Mouse (Mus musculus) cerebellum, postnatal 4 days (tissue): ENCODE results near the gene Prkar1a.
A peak's percentile ranks its signal among the peaks of the same experiment; 100 is the strongest.

Experiments used
- DNase-seq, 2 experiments: peaks; one replicate each; pipeline ENCODE4 v3.0.0; 2022; ENCODE audit warnings: low spot score in 2 of 2, mixed read lengths in 1 of 2

Prkar1a gene

DNA sequence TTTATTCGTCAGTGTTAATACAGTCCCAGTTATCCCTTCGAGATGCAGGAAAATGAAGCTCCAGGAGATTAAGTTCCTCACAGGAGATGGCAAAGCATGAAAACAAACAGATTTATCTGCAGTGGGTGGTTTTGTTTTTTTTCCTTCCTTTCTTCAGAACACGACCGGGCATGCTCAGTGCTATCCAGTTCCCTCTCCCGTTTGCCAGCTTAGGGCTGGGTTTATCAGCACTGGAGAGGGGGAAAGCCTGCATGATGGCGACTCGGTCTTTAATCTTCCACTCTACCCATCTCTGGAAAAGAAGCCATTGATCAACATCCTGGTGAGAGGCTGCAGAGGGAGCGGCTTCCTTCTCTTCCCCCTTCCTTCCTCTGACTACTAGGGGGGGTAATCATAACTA is at the start of gene Prkar1a:
Gene Prkar1a, plus strand, starts transcription at position 200 of the 400 bp plus-strand sequence.
- DNase-seq: no peak

DNA sequence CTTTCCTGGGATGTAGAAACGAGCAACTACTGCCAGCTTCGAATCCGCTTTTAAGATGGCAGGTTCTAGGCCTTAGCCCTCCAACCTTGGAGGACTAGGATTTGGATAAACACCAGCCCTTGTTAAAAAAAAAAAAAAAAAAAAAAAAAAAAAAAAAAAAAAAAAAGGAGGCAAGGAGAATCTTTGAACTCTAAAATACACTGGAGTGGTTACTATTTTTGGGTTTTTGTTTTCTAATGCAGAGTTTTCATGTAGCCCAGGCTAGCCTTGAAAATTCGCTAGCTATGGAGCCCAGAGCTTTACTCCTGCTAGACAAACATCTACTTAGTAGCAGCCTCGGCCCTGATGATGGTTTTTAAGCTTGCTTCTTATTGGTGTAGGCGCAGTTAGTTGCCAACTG is 41.6 kb upstream of the Prkar1a start:
- DNase-seq: no peak

DNA sequence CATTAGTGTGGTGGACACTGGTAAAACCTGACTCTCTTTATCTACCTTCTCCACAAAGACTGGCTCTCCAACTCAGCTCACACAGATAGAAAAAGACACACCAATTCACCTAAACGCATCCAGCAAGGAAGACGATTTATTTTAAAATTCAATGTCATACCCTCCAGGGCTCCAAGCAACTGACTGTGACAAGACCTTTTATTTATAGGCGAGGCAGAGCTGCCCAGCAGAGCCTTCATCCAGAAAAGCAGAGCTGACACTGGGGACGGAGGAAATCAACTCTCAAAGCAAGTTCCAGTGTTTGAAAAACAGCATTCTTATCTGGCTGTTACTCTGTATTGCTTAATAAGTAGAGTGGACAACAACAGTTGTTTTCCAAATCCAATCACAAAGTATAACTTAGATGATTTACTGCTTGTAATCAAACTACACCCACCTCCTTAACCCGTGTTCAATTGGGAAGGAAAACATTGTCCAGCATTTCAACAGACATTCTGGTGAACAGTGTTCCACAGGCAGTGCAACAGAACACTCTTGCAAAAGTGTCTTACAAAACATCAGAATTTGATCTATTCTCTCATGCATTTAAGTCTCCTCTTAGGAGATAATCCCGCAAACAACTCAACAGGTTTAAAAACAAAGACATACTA is 40.1 kb upstream of the Prkar1a start:
- DNase-seq: no peak

DNA sequence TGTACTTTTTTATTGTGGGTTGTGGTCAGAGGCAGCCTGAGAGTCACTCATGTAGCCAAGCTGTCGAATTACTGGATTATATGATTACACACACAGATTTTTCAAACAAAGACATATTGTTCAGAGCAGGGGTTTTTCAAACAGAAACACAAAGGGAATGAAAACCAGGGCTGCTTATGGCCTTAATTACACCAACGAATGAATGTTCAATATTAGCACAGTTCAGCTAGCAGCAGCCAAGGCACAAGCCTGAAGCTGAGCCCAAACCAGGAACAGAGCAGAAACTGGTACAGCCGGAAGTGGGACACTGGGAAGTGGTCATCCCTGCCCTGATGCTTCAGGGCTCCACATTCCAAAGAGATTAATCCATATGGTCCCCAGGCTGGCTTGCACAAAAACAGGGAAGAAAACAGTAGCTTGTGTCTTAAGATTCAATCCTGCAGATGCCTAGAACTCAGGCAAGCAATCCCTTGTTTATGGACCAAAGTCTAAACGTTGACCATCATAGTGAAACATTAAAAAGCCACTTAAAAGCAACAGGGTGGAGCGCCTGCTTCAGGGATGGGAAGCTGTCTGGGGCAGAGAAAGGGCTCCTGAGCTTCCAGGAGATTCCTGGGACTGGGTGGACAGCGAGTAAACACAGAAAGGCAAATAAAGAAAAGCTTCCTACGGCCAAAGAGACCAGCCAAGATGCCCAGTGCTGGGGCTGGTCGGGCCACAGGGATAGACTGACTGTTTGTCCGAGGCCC is 39.0 kb upstream of the Prkar1a start:
- DNase-seq: no peak

DNA sequence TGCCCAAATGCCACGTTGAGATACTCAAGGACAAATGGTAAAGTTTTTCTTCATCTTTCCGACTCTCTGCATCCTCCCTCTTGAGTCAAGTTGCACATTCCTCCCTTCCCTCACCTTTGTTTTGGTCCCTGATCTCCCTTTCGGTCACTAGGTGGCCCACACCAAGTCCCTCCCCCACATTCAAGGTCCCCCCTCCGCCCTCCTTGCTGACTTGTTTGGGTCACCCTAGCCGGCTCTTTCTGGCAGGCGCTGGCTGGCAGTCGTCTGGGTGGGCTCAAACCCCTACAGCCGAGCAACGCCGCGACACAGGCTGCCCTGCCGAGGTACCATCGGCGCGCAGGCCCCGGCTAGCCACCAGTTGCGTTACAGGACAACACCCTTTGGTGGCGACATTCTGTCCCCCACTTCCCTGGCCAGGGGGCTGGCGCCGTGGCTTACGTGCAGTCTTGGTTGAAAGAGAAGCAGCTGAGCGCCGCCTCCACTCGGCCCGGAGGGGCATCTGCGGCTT is 38.4 kb upstream of the Prkar1a start:
- DNase-seq: no peak

DNA sequence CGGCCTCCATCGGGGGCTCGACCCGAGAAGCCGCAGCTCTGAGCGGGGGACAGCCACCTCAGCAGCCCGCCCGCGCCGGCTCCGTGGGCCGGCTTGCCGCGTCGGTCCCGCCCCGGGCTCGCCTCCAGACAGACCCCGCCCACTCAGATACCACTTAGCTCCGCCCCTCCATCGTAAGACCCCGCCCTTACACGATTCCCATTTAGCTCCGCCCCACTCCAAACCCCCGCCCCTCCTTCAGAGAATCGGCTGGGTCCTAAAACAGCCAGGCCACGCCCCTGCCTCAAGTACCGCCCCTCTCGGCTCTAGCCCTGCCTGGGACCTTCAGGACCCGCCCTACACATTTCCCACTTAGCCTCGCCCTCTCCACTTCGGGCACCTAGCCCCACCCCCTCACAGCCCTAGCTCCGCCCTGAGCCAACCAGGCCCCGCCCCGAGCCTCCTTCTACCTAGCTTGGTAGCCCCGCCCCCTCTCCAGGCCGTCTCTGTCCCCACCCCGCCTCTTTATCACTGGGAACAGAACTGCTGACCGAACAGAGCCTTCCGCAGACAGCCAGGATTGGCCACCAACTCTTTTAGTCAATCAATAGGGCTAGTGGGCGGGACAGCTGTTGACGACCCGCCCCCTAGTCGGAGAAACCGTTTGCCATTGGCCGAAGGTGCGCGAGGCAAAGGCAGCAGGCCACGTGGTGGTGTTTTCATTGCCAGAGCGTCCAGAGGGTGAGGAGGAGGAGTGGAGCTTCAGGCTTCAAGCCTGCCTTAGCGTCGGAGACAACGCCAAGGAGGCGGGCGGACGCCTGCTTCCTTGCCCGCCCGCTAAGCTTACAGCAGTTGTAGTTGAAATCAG is 37.7 kb upstream of the Prkar1a start, which contains the start of gene Wipi1:
Gene Wipi1, minus strand, starts transcription at position 665 of the 847 bp plus-strand sequence.
- peak; percentile 91 to 97 for DNase-seq

DNA sequence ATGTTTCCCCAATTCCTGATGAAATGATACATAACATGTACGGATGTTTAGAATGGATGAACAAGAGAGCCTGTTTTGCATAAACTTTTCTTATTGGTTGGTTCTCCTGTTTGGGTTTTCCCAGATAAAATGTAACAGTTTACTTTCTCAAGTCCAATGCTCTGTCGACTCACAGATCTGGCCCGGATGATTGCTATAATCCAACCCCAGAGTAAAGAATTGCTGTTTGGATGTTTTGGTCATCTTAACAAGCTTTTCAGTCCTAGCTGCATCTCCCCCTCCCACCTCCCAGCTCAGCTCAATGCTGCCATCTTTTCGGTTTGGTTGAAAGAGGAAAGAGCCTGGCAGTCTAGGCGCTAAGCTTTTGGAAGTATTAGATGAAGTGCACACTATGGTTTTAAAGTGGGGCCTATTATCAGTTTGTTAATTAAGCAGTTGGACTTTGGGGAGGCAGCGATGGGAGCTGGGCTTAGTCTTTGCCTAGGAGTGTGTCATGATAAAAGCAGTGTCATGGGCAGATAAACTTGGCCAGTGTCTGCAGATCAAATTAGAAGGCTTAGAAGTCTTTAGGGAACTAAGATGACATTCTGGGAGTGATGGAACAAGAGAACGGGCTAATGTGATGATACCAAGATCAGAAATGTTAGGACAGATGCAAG is 36.2 kb upstream of the Prkar1a start:
- no peak for DNase-seq

DNA sequence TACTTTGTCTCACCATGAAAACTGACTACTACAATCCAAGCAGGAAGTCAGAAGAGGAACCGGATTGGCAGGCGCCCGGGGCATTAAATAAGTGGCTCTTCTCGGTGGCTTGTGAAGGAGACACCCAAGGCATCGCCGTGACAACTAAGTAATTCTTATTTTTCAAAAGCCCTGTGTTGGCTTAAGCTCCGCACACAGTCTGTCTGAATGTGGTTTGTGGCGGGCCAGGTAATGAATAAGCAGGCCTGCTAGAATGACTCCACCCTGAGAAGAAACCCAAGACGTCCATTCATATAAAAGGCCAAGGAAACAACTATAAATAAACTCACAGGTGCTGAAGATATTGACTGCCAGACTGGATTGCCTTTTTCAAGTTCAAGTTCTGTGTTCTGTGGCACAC is 33.9 kb upstream of the Prkar1a start:
- DNase-seq: no peak

DNA sequence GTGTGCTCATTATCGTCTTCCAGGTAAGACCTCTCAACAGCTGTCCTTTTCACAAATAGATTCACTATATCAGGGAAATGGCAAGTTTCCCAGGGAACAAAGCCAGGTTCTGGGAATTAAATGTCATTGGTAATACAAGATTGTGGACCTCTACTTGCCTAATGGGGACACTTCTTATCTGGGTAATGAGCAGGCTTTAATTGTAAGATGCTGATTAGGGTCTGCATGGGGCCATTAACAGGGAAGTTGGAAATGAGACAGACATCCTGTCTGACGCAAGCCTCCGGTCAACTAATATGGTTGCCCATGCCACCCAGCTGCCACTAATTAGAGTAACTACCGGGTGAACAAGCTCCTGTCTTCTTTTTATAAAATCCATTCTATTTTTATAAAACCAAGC is 32.9 kb upstream of the Prkar1a start:
- DNase-seq: no peak

DNA sequence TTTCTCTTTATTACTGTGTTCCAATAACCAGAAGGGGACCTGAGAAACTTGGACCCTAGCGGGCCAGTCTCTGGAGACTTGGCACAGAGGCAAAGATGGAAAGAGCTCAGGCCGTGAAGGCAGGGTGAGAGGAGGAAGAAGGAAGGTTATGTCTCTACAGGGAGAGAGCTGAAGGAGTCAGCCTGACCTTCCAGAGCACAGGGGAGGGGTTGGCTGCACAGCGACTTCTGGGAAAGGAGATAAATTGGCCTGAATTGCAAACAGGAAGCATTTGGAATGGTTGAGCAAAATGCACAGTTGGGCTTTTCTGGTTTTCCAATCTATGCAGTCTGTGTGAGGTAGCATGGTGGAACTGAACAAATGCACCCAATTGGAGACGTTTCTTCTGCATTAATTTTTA is 32.4 kb upstream of the Prkar1a start:
- no peak for DNase-seq

DNA sequence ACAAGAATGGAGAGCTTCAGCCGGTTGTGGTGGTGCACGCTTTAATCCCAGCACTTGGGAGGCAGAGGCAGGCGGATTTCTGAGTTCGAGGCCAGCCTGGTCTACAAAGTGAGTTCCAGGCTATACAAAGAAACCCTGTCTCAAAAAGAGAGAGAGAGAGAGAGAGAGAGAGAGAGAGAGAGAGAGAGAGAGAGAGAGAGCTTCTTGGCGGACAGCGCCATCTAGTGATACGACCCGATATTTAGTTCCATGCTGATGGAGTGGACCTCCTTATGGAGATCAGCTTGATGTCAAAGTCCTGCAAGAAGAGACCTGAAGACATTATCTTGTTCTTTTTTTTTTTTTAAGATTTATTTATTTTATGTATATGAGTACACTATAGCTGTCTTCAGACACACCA is 30.1 kb upstream of the Prkar1a start:
- peak in 1 of 2 experiments; percentile 48 for DNase-seq

DNA sequence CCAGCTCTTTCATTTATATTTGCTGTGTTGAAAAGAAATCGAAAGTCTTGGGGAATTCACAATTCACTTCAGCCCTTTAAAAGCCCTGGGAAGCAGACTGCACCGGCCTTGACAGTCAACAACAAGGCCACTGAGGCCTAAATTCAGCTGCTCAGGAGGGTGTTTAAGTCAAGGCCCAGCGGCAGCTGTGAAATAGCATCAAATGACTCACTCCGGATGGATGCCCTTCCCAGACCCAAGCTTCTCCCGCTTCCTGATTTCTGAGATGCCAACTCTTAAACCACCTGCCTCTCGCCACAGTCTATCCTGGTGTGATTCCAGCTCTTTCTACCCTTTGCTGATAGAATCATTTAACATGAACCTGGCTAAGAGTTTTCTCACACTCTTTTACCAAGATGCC is 28.8 kb upstream of the Prkar1a start:
- no peak for DNase-seq

DNA sequence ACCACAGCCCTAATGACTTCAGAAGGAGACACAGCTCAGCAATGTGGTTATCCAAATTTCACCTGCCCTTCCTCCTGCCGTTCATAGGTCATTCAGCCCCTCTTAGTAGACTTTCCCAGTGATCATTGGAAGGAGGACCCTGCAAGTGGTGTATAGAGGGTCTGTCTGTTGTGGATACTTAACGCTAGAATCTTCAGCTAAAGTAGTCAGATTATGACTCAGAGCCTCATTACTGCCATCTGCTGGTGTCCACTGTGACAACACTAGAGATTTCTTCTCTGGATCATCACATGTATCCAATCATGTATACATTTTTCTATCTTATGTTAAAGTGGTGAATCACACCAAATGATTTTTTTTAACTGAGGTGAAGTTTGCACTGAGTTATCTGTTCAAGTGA is 28.0 kb upstream of the Prkar1a start:
- DNase-seq: peak in 1 of 2 experiments; percentile 59

DNA sequence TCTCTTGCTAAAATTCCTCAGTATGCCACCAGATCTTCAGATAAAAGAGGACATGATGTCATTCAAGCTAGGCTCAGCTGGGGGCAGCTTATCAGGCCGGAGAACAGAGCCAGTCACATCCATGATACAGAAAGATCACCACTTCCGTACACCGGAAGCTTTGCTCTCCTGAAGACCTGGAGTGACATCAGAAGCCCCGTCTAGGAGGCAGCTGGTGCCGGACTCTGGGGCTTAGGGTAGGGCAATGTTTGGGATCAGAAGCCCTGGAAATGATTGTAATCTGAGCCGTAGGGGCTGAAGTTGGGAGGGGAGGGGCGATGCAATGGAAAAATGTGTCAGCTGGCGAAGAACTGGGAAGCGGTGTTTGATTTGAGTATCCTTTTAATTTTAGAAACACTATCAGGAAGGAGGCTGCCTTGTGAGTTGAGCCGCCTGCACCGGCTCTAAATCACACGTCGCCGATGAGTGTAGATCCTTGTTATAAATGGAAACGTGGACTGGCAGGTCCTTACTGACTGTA is 26.6 kb upstream of the Prkar1a start:
- no peak for DNase-seq

DNA sequence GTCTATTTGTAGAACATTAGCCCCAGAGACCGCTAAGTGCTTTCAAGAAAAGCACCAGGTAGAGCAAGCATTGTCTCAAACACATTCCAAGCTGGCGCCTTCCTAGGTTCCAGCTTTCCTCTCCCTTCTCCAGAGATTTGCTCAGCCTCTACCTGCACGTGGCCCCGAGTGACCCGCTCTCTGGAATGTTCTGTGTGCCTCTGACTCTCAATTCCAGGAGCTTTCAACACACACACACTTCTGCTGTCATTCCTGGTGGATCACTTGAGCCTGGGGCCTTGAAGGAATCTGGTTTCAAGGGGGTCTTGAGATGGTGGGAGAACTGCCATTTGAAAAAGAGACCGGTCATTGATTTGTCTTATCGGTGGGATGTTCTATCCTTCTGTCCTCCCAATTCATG is 26.0 kb upstream of the Prkar1a start:
- no peak for DNase-seq

DNA sequence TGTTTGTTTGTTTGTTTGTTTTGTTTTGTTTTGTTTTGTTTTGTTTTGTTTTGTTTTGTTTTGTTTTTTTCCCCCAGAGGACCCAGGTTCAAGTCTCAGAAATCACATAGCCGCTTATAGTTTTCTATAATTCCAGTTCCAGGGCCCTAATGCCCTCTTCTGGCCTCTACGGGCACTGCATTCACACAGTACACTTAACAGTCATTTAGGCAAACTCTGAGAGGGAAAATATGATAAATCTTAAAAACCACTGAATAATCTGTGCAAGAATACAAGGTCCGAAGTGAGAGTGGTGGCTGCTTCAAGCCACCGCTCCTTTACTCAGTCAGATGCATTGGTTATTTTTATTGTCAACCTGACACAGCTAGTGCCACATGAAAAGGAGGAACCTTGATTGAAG is 21.6 kb upstream of the Prkar1a start:
- DNase-seq: no peak

DNA sequence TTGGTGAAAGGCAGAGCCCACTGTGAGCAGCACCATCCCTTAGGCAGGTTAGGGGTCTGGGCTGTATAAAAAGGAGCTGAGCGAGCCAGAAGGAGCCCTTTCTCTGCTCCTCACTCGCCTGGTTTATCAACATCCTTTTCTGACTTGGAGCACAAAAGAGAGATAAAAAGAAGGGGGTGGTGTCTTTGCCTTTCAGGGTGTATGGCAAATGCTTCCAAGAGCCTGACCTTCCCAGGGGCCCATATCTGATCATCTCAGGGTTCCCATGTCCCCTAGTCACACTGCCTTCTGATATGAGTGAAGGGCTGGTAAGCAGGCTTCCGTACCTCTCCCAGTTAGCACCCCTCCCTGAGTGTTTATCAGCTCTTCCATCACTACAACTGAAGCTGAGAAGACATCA is 21.1 kb upstream of the Prkar1a start:
- DNase-seq: no peak

DNA sequence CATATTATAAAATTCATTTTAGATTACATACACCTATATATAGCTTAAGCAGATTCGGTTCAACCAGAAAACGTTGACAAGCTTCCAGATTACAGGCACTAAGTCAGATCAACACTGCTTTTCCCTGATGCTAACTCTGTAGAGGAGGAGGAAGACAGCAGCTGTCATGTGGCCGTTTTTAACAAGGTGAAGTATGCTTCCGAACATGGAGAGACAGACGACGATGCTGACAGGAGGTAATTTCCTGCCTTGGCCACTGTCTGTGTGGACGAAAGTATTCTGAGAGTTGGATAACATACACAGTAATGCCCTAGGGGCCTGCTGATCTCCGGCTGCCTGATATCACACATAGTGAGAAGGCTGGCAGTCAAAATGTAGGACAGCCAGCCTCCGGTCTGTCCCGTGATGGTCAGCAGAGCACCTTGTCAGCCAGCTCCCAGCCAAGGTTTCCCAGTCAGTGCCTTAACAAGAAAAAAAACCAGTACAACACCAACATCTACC is 20.1 kb upstream of the Prkar1a start:
- no peak for DNase-seq

DNA sequence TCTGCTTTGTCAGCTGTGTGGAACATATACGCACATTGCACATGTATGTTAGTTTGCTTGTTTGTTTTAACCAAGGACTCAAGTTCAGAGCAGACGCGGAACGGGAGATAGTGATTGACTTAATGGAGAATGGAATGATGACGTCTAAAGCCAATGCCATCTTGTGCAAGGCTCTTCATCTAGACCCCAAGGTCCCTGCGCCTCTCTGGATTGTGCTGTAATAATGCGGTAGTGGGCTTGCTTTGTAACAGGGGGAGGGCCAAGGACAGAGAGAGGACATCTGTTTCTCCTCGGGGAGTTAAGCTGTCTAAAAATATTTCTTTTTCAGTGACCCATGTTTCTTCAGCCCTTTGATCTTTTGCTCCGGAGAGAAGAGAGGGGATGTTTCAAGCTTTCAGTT is 14.3 kb upstream of the Prkar1a start:
- no peak for DNase-seq

DNA sequence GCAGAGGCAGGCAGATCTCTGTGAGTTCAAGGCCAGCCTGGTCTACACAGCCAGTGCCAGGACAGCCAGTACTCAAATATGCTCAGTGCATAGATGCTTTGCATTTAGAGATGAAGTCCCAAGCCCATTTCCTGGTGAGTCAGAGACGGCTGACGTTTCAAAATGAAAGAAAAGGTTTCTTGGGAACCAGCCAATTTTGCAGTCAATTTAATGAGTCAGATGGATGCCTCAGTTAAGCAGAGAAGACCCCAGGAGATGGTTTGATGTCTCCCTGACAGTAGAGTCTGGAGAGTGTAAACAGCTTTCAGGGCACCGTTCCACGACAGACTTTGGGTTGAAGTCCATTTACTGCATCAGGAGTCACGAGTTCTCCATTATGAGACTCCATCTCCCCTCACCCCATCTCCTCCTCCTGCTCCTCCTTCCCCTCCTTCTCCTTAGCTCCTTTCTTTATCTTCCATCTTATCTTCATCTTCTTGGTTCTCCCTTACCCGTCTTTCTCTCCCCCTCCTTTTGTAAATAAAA is 13.3 kb upstream of the Prkar1a start:
- no peak for DNase-seq
